Mouse (Mus musculus): ENCODE measurements at regions not wholly inside any gene's neighbourhood (a gene's known extent, or its start where the extent isn't known, plus 50 kb on each side); places are given as distances from the start of the nearest gene placed in this dataset.

DNA sequence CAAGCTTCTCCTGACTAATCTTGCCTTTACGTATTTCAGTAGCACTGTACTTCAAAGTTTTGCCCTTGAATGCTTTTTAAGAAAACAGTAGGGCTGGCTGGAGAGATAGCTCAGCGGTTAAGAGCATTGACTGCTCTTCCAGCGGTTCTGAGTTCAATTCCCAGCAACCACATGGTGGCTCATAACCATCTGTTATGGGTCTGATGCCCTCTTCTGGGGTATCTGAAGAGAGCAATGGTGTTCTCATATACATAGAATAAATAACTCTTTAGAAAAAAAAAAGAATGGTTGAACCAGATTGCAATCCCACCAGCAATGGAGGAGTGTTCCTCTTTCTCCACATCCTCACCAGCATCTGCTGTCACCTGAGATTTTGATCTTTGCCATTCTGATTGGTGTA is 372.6 kb downstream of the Gpat3 start:
- TF ChIP-seq POLR2A (IDR thresholded peaks at IDR 0.05; ENCODE audit: insufficient read depth, low read depth, low read length) (no peak), CTCF (IDR thresholded peaks at IDR 0.05; ENCODE audit: insufficient read depth, low read depth, low read length) (no peak)

All from olfactory bulb, adult 2 months (tissue).